Mouse (Mus musculus): ENCODE results near the gene Slc5a2. TPM values are rescaled to one million over a fixed set of nuclear protein-coding genes. Genes with fewer than 3 reads are reported as not detected.

Gene Slc5a2
- not detected in 2 replicates for polyA plus RNA-seq (2014; fragmentation: Nextera tagmentation; extraction: Ambion mirVana)

DNA sequence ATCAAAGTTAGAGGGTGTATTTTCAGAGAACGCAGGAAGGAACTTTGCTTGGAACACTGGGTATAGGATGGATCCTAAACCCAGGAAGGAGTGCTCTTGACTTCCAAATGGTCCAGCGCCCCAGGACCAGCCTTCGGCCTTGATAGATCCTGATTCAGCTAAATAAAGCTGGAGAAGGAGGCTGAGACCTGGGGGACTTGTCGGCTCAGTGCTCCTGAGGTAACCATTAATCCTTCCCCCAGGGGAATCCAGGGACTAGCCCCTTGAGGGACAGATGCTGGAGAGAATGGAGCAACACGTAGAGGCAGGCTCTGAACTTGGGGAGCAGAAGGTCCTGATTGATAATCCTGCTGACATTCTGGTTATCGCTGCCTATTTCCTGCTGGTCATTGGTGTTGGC lies at the start of gene Slc5a2:
Gene Slc5a2, plus strand, starts transcription at position 247 of the 400 bp plus-strand sequence.
- H3K4me2 ChIP-seq (ENCODE audit: low read depth, low read length): no peak within 1 kb of the TSS
- no peak within 1 kb of the TSS for H3K4me3 ChIP-seq (ENCODE audit: low read depth, low read length)
- H3K36me3 ChIP-seq (ENCODE audit: control insufficient read depth, insufficient read depth, low read length): no peaks in the 10 kb centered on the region; the same call in 1 of the 2 replicates
- no peak for ATAC-seq (ENCODE audit: low read depth)
- no peak for DNase-seq (ENCODE audit: low spot score)
- H3K9ac ChIP-seq (ENCODE audit: low read depth, low read length): no peak within 1 kb of the TSS
- WGBS: 80% methylated on average over 6 of the region's 6 CpGs
- no peaks in the 10 kb centered on the region for H3K9me3 ChIP-seq (ENCODE audit: control insufficient read depth, low read length)
- H3K4me1 ChIP-seq (ENCODE audit: control insufficient read depth, insufficient read depth, low read length): no peaks in the 10 kb centered on the region
- H3K27ac ChIP-seq (replicated peaks; ENCODE audit: low read depth, low read length): no peak within 1 kb of the TSS
- no peaks in the 10 kb centered on the region for H3K27me3 ChIP-seq (replicated peaks; ENCODE audit: control insufficient read depth, insufficient read depth, low read length)

DNA sequence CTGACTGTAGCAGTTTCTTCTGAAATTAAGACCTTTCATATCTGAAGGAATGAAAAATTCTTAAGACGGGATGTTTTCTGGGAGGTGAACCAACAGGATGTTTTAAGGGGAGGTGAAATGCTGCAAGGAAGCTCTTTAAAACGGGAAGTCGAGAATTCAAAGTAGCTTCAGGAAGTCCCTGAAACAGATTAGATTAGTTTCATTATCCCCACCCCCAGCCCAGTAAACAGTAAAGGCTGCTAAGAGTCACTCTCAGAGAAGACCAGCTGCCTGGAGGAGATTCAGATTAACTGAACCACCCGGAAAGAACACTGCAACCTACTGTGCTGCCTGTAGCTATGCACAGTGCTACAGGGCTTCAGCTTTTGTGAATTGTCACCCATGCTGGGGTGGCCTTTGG lies 45.5 kb upstream of the Slc5a2 start:
- Histone ChIP-seq H3K4me2 (ENCODE audit: low read depth, low read length) (no peak overlapping the region), H3K27me3 (replicated peaks; ENCODE audit: control insufficient read depth, insufficient read depth, low read length) (no peaks in the 10 kb centered on the region), H3K4me1 (ENCODE audit: control insufficient read depth, insufficient read depth, low read length) (no peaks in the 10 kb centered on the region), H3K4me3 (ENCODE audit: low read depth, low read length) (no peak overlapping the region), H3K9me3 (ENCODE audit: control insufficient read depth, low read length) (no peaks in the 10 kb centered on the region), H3K36me3 (ENCODE audit: control insufficient read depth, insufficient read depth, low read length) (no peaks in the 10 kb centered on the region), H3K27ac (replicated peaks; ENCODE audit: low read depth, low read length) (no peak overlapping the region), H3K9ac (ENCODE audit: low read depth, low read length) (no peak overlapping the region)
- ATAC-seq (ENCODE audit: low read depth) (no peak), DNase-seq (ENCODE audit: low spot score) (no peak)
- WGBS: 75% methylated on average over 4 of the region's 4 CpGs

- no peak for DNase-seq (ENCODE audit: low spot score)
- no peak overlapping the region for H3K9ac ChIP-seq (ENCODE audit: low read depth, low read length)
- H3K4me1 ChIP-seq (ENCODE audit: control insufficient read depth, insufficient read depth, low read length): no peaks in the 10 kb centered on the region
- no peak for ATAC-seq (ENCODE audit: low read depth)
- no peaks in the 10 kb centered on the region for H3K36me3 ChIP-seq (ENCODE audit: control insufficient read depth, insufficient read depth, low read length)
- no peak overlapping the region for H3K27ac ChIP-seq (replicated peaks; ENCODE audit: low read depth, low read length)
- no peak overlapping the region for H3K4me3 ChIP-seq (ENCODE audit: low read depth, low read length)
- no peaks in the 10 kb centered on the region for H3K9me3 ChIP-seq (ENCODE audit: control insufficient read depth, low read length)
- no peaks in the 10 kb centered on the region for H3K27me3 ChIP-seq (replicated peaks; ENCODE audit: control insufficient read depth, insufficient read depth, low read length)
- H3K4me2 ChIP-seq (ENCODE audit: low read depth, low read length): no peak overlapping the region
- WGBS: 84% methylated on average over 3 of the region's 3 CpGs
Measured at GRCm38 (mm10) chr7:128220936-128221335, 44.5 kb upstream of the Slc5a2 start.

- no peak overlapping the region for H3K27ac ChIP-seq (replicated peaks; ENCODE audit: low read depth, low read length)
- DNase-seq (ENCODE audit: low spot score) (no peak), ATAC-seq (ENCODE audit: low read depth) (no peak)
- no peaks in the 10 kb centered on the region for H3K27me3 ChIP-seq (replicated peaks; ENCODE audit: control insufficient read depth, insufficient read depth, low read length)
- no peak overlapping the region for H3K4me3 ChIP-seq (ENCODE audit: low read depth, low read length)
- no peak overlapping the region for H3K4me2 ChIP-seq (ENCODE audit: low read depth, low read length)
- no peaks in the 10 kb centered on the region for H3K36me3 ChIP-seq (ENCODE audit: control insufficient read depth, insufficient read depth, low read length)
- H3K9ac ChIP-seq (ENCODE audit: low read depth, low read length): no peak overlapping the region
- no peaks in the 10 kb centered on the region for H3K4me1 ChIP-seq (ENCODE audit: control insufficient read depth, insufficient read depth, low read length)
- WGBS: 38% methylated on average over 8 of the region's 8 CpGs
- H3K9me3 ChIP-seq (ENCODE audit: control insufficient read depth, low read length): 0 out of 2 replicates have a peak, but pooled peaks cover under 1% of the 10 kb centered on the region
Measured at GRCm38 (mm10) chr7:128231741-128232140, 33.7 kb upstream of the Slc5a2 start.

DNA sequence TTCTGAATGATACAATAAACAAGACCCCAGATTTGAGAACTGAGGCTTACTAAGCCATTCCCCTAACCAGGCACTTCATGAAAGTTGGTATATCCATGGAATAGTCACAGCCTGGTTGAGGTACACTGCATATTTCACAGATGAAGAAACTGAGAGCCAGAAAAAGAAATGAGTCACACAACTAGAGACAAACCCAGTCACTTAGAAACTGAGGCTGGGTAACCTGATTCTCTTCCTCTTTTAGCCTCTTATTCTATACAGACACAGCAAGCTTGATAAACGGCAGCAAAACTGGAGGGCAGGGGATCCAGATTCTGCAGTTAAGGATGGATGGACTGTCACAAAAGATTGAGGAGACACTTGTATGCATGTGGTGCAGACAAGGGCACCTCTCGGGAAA lies 30.7 kb upstream of the Slc5a2 start:
- H3K9ac ChIP-seq (ENCODE audit: low read depth, low read length): no peak overlapping the region
- 81% methylated on average over 2 of the region's 2 CpGs for WGBS
- H3K27me3 ChIP-seq (replicated peaks; ENCODE audit: control insufficient read depth, insufficient read depth, low read length): no peaks in the 10 kb centered on the region
- no peak overlapping the region for H3K4me2 ChIP-seq (ENCODE audit: low read depth, low read length)
- H3K4me3 ChIP-seq (ENCODE audit: low read depth, low read length): no peak overlapping the region
- ATAC-seq (ENCODE audit: low read depth) (no peak), DNase-seq (ENCODE audit: low spot score) (no peak)
- H3K4me1 ChIP-seq (ENCODE audit: control insufficient read depth, insufficient read depth, low read length): peaks cover 3% of the 10 kb centered on the region; the same call in 1 of the 2 replicates
- H3K9me3 ChIP-seq (ENCODE audit: control insufficient read depth, low read length): no peaks in the 10 kb centered on the region
- H3K36me3 ChIP-seq (ENCODE audit: control insufficient read depth, insufficient read depth, low read length): peaks cover 4% of the 10 kb centered on the region; the same call in 1 of the 2 replicates
- no peak overlapping the region for H3K27ac ChIP-seq (replicated peaks; ENCODE audit: low read depth, low read length)

GRCm38 (mm10) chr7:128235481-128235880 lies 30.0 kb upstream of the Slc5a2 start:
- Histone ChIP-seq H3K9ac (ENCODE audit: low read depth, low read length) (no peak overlapping the region), H3K9me3 (ENCODE audit: control insufficient read depth, low read length) (no peaks in the 10 kb centered on the region), H3K4me3 (ENCODE audit: low read depth, low read length) (no peak overlapping the region), H3K36me3 (ENCODE audit: control insufficient read depth, insufficient read depth, low read length) (peaks cover 11% of the 10 kb centered on the region), H3K4me1 (ENCODE audit: control insufficient read depth, insufficient read depth, low read length) (peaks cover 3% of the 10 kb centered on the region; the same call in 1 of the 2 replicates), H3K27ac (replicated peaks; ENCODE audit: low read depth, low read length) (no peak overlapping the region), H3K4me2 (ENCODE audit: low read depth, low read length) (no peak overlapping the region), H3K27me3 (replicated peaks; ENCODE audit: control insufficient read depth, insufficient read depth, low read length) (no peaks in the 10 kb centered on the region)
- DNase-seq (ENCODE audit: low spot score) (no peak), ATAC-seq (ENCODE audit: low read depth) (no peak)
- 100% methylated on average over 1 of the region's 1 CpGs for WGBS

- no peak for ATAC-seq (ENCODE audit: low read depth)
- no peak overlapping the region for H3K4me3 ChIP-seq (ENCODE audit: low read depth, low read length)
- peaks cover 20% of the 10 kb centered on the region for H3K36me3 ChIP-seq (ENCODE audit: control insufficient read depth, insufficient read depth, low read length)
- peaks cover 3% of the 10 kb centered on the region; the same call in 1 of the 2 replicates for H3K4me1 ChIP-seq (ENCODE audit: control insufficient read depth, insufficient read depth, low read length)
- H3K9me3 ChIP-seq (ENCODE audit: control insufficient read depth, low read length): no peaks in the 10 kb centered on the region
- H3K4me2 ChIP-seq (ENCODE audit: low read depth, low read length): peak overlapping the region; percentile 69
- DNase-seq (ENCODE audit: low spot score): no peak
- WGBS: 97% methylated on average over 13 of the region's 13 CpGs
- H3K27ac ChIP-seq (replicated peaks; ENCODE audit: low read depth, low read length): no peak overlapping the region
- no peaks in the 10 kb centered on the region for H3K27me3 ChIP-seq (replicated peaks; ENCODE audit: control insufficient read depth, insufficient read depth, low read length)
- no peak overlapping the region for H3K9ac ChIP-seq (ENCODE audit: low read depth, low read length)
Measured at GRCm38 (mm10) chr7:128236426-128236825, 29.0 kb upstream of the Slc5a2 start.

DNA sequence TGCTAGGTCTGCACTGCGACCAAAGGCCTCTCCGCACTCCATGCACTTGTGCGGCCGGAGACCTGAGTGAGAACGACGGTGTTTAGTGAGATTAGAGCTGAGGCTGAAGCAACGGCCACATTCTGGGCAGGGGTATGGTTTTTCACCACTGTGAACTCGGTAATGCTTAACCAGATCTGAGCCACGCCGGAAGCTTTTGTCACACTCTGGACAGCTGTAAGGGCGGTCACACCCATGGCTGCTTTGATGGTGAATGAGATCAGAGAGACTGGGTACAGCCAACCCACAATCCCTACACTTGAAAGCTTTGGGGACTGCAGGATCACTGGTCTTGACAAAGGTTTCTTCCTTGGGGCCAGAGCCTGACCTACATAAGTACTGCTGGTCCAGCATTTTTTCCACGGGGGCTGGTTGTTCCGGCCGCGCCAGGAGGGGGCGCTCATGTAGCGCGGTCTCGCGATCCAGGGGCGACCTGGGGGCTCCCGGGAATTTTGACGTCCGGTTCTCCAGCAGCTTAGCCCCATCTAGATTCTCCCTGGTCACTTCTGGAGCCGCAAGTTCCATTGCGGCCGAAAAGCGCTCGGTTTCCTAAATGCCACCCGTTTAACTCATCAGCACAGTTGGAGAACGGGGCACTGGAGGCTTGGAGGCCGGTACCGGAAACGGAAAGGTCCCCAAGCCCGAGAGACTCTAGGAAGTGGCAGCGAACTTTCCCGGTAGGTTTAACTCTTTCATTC lies 28.4 kb upstream of the Slc5a2 start, which contains the start of gene Armc5:
Gene Armc5, plus strand, starts transcription at position 487 of the 737 bp plus-strand sequence.
- peak within 1 kb of the TSS; percentile 98 for H3K27ac ChIP-seq (replicated peaks; ENCODE audit: low read depth, low read length)
- H3K4me3 ChIP-seq (ENCODE audit: low read depth, low read length): peak within 1 kb of the TSS; percentile 65
- DNase-seq (ENCODE audit: low spot score) (peak; percentile 75), ATAC-seq (ENCODE audit: low read depth) (peak; percentile 20; the same call in 1 of the 2 replicates)
- peaks cover 26% of the 10 kb centered on the region for H3K36me3 ChIP-seq (ENCODE audit: control insufficient read depth, insufficient read depth, low read length)
- H3K4me2 ChIP-seq (ENCODE audit: low read depth, low read length): peak within 1 kb of the TSS; percentile 69
- peaks cover 3% of the 10 kb centered on the region; the same call in 1 of the 2 replicates for H3K4me1 ChIP-seq (ENCODE audit: control insufficient read depth, insufficient read depth, low read length)
- H3K9ac ChIP-seq (ENCODE audit: low read depth, low read length): peak within 1 kb of the TSS; percentile 85
- 26% methylated on average over 36 of the region's 37 CpGs for WGBS
- no peaks in the 10 kb centered on the region for H3K9me3 ChIP-seq (ENCODE audit: control insufficient read depth, low read length)
- H3K27me3 ChIP-seq (replicated peaks; ENCODE audit: control insufficient read depth, insufficient read depth, low read length): no peaks in the 10 kb centered on the region

- no peak for DNase-seq (ENCODE audit: low spot score)
- peaks cover 31% of the 10 kb centered on the region for H3K36me3 ChIP-seq (ENCODE audit: control insufficient read depth, insufficient read depth, low read length)
- no peak for ATAC-seq (ENCODE audit: low read depth)
- H3K9me3 ChIP-seq (ENCODE audit: control insufficient read depth, low read length): no peaks in the 10 kb centered on the region
- H3K4me1 ChIP-seq (ENCODE audit: control insufficient read depth, insufficient read depth, low read length): peaks cover 3% of the 10 kb centered on the region; the same call in 1 of the 2 replicates
- peak overlapping the region; percentile 69 for H3K4me2 ChIP-seq (ENCODE audit: low read depth, low read length)
- H3K9ac ChIP-seq (ENCODE audit: low read depth, low read length): peak overlapping the region; percentile 85
- H3K27ac ChIP-seq (replicated peaks; ENCODE audit: low read depth, low read length): peak overlapping the region; percentile 98
- no peaks in the 10 kb centered on the region for H3K27me3 ChIP-seq (replicated peaks; ENCODE audit: control insufficient read depth, insufficient read depth, low read length)
- under 1% methylated on average over 25 of the region's 25 CpGs for WGBS
- H3K4me3 ChIP-seq (ENCODE audit: low read depth, low read length): peak overlapping the region; percentile 65
Measured at GRCm38 (mm10) chr7:128237593-128237926, 27.9 kb upstream of the Slc5a2 start.

All from embryonic facial prominence, embryonic 14.5 days (tissue).